Mouse (Mus musculus) G1E (cell line): ENCODE results near the gene Elovl1. TPM values are rescaled to one million over a fixed set of nuclear protein-coding genes. Genes with fewer than 3 reads are reported as not detected.
A peak's percentile ranks its signal among the peaks of the same experiment; 100 is the strongest.

Experiments used
- ATAC-seq: 2 replicates; pipeline ENCODE4 v1.8.0; 2016; ENCODE audit warnings: mild to moderate bottlenecking; ENCODE audit not compliant: insufficient number of reproducible peaks, poor library complexity, low FRiP score, severe bottlenecking; ENCODE audit errors: extremely low read depth
- DNase-seq: peaks from one replicate; pipeline ENCODE4 v3.0.0; 2012; ENCODE audit warnings: low spot score
- H3K27me3 ChIP-seq: 2 replicates; pipeline ENCODE4 v1.6.1; 2012; ENCODE audit warnings: mild to moderate bottlenecking, low read length, inconsistent platforms; ENCODE audit not compliant: insufficient read depth
- H3K36me3 ChIP-seq: replicated peaks from 2 replicates; pipeline ENCODE3; 2012; ENCODE audit warnings: mild to moderate bottlenecking, inconsistent platforms
- H3K4me1 ChIP-seq: 2 replicates; pipeline ENCODE4 v1.6.1; 2012; ENCODE audit warnings: low read depth, low read length, inconsistent platforms, mixed read lengths; ENCODE audit not compliant: insufficient read depth
- H3K4me3 ChIP-seq: 2 replicates; pipeline ENCODE4 v1.5.1; 2012; ENCODE audit warnings: low read depth, mild to moderate bottlenecking, inconsistent platforms, low read length, moderate library complexity, mixed read lengths
- H3K9me3 ChIP-seq: replicated peaks from 2 replicates; pipeline ENCODE4 v1.6.1; 2012; ENCODE audit warnings: inconsistent platforms
- CTCF ChIP-seq: IDR thresholded peaks from 2 replicates; pipeline ENCODE4 v1.5.1; 2012; ENCODE audit warnings: low read depth, low read length, inconsistent platforms, mixed read lengths
- GATA1 ChIP-seq: IDR thresholded peaks from 2 replicates; pipeline ENCODE4 v1.6.1; 2012; ENCODE audit warnings: borderline replicate concordance, low read length, inconsistent platforms, mixed read lengths
- GATA2 ChIP-seq: IDR thresholded peaks from 2 replicates; pipeline ENCODE4 v1.6.1; 2012; ENCODE audit warnings: low read depth, low read length, inconsistent platforms, borderline replicate concordance
- POLR2AphosphoS5 ChIP-seq: IDR thresholded peaks from 2 replicates; pipeline ENCODE4 v1.6.1; 2012; ENCODE audit warnings: low read depth, low read length, inconsistent platforms; ENCODE audit not compliant: insufficient replicate concordance
- TAL1 ChIP-seq: conservative IDR thresholded peaks from 2 replicates; pipeline ENCODE4 v1.6.1; 2012; ENCODE audit warnings: low read depth, low read length, inconsistent platforms, mixed read lengths
- polyA plus RNA-seq: library from polyadenylated mRNA; stranded (reverse); fragments of >175 nt; gene quantifications from 2 replicates; pipeline ENCODE4 v1.2.3, GENCODE M21; 2012
- total RNA-seq, 2 experiments: library from RNA; stranded (forward) in 1 of 2; stranded (reverse) in 1 of 2; fragments of 200-1000 nt in 1 of 2; fragments of >200 nt in 1 of 2; fragmentation: Nextera tagmentation in 1 of 2; gene quantifications; 2 replicates each; pipeline ENCODE4 v1.2.3; 2014 to 2017

The Elovl1 gene
- total and polyA plus RNA-seq, 3 experiments = 82.4 to 117 (median 95.3) TPM

GRCm38 (mm10) chr4:118396433-118396832 lies 31.5 kb upstream of the Elovl1 start:
- H3K4me1 ChIP-seq = no peaks in the 10 kb centered on the region
- H3K4me3 ChIP-seq = no peak overlapping the region
- H3K36me3 ChIP-seq = peaks cover 99% of the 10 kb centered on the region
- DNase-seq (no peak), ATAC-seq (no peak)
- TF ChIP-seq GATA2 (no peak), GATA1 (no peak)
- no peaks in the 10 kb centered on the region for H3K9me3 ChIP-seq
- H3K27me3 ChIP-seq = no peaks in the 10 kb centered on the region

GRCm38 (mm10) chr4:118398400-118398799 lies 29.5 kb upstream of the Elovl1 start:
- peaks cover 99% of the 10 kb centered on the region for H3K36me3 ChIP-seq
- H3K9me3 ChIP-seq = no peaks in the 10 kb centered on the region
- ATAC-seq (no peak), DNase-seq (no peak)
- no peaks in the 10 kb centered on the region for H3K4me1 ChIP-seq
- H3K27me3 ChIP-seq = no peaks in the 10 kb centered on the region
- TF ChIP-seq POLR2AphosphoS5 (no peak), TAL1 (no peak), GATA1 (no peak), CTCF (no peak), GATA2 (no peak)
- H3K4me3 ChIP-seq = no peak overlapping the region

- Histone ChIP-seq H3K4me3 (no peak overlapping the region), H3K36me3 (peaks cover 87% of the 10 kb centered on the region), H3K27me3 (no peaks in the 10 kb centered on the region), H3K4me1 (peaks cover 12% of the 10 kb centered on the region), H3K9me3 (no peaks in the 10 kb centered on the region)
- no peak for DNase-seq
- TF ChIP-seq TAL1 (no peak), GATA2 (no peak), CTCF (no peak), GATA1 (no peak), POLR2AphosphoS5 (no peak)
- no peak for ATAC-seq
Measured at GRCm38 (mm10) chr4:118401421-118401820, 26.5 kb upstream of the Elovl1 start.

GRCm38 (mm10) chr4:118401918-118402317 lies 26.0 kb upstream of the Elovl1 start:
- H3K9me3 ChIP-seq = no peaks in the 10 kb centered on the region
- no peak for ATAC-seq
- H3K27me3 ChIP-seq = no peaks in the 10 kb centered on the region
- no peak for DNase-seq
- no peak overlapping the region for H3K4me3 ChIP-seq
- TF ChIP-seq POLR2AphosphoS5 (no peak), GATA2 (no peak), GATA1 (no peak), CTCF (no peak), TAL1 (no peak)
- H3K4me1 ChIP-seq = peaks cover 15% of the 10 kb centered on the region
- H3K36me3 ChIP-seq = peaks cover 84% of the 10 kb centered on the region

- TF ChIP-seq CTCF = no peak
- no peak for TF ChIP-seq GATA1
- TF ChIP-seq TAL1 = no peak
- no peak for TF ChIP-seq GATA2
- no peak for TF ChIP-seq POLR2AphosphoS5
- Histone ChIP-seq H3K27me3 (no peaks in the 10 kb centered on the region), H3K4me1 (peaks cover 23% of the 10 kb centered on the region), H3K36me3 (peaks cover 83% of the 10 kb centered on the region), H3K4me3 (no peak overlapping the region), H3K9me3 (no peaks in the 10 kb centered on the region)
- ATAC-seq = no peak
- no peak for DNase-seq
Measured at GRCm38 (mm10) chr4:118402701-118403100, 25.2 kb upstream of the Elovl1 start.

- no peaks in the 10 kb centered on the region for H3K9me3 ChIP-seq
- peak; percentile 97 for ATAC-seq
- no peaks in the 10 kb centered on the region for H3K27me3 ChIP-seq
- peak within 1 kb of the TSS; percentile 96 for H3K4me3 ChIP-seq
- peak; percentile 100 for DNase-seq
- TF ChIP-seq TAL1 = no peak
- no peak for TF ChIP-seq POLR2AphosphoS5
- TF ChIP-seq GATA1 = no peak
- no peak for TF ChIP-seq GATA2
- TF ChIP-seq CTCF = no peak
- peaks cover 47% of the 10 kb centered on the region for H3K4me1 ChIP-seq
- H3K36me3 ChIP-seq = peaks cover 68% of the 10 kb centered on the region
Measured at GRCm38 (mm10) chr4:118409142-118409900, 18.6 kb upstream of the Elovl1 start, which contains the start of the genes Szt2 and Med8. Gene Szt2 (minus strand): TSS chr4:118409273. Gene Med8 (plus strand): TSS chr4:118409337.

- Histone ChIP-seq H3K36me3 (peaks cover 72% of the 10 kb centered on the region), H3K27me3 (no peaks in the 10 kb centered on the region), H3K4me3 (no peak overlapping the region; the same call in 1 of the 2 replicates), H3K9me3 (no peaks in the 10 kb centered on the region), H3K4me1 (peaks cover 43% of the 10 kb centered on the region)
- DNase-seq (no peak), ATAC-seq (no peak)
- TF ChIP-seq CTCF (no peak), TAL1 (no peak), GATA1 (no peak), GATA2 (no peak), POLR2AphosphoS5 (no peak)
Measured at GRCm38 (mm10) chr4:118410871-118411270, 17.0 kb upstream of the Elovl1 start.
